Mouse (Mus musculus) liver, adult 2 months (tissue): ENCODE measurements around the gene Fhl3. TPM values are rescaled to one million over a fixed set of nuclear protein-coding genes. Genes with fewer than 3 reads are reported as not detected.

Source experiments
- DNase-seq: peaks from one replicate; pipeline ENCODE4 v3.0.0-alpha.2; 2011; ENCODE audit warnings: low read depth, low spot score; ENCODE audit errors: extremely low read depth
- H3K27ac ChIP-seq: fragments of 200-500 bp; replicated peaks from 2 replicates; pipeline ENCODE4 v1.5.1; 2012; ENCODE audit warnings: low read depth, mild to moderate bottlenecking, control low read depth, inconsistent platforms, low read length; ENCODE audit not compliant: insufficient read depth
- H3K27me3 ChIP-seq: fragments of 200-500 bp; 2 replicates; pipeline ENCODE4 v1.6.1; 2012; ENCODE audit warnings: mild to moderate bottlenecking, moderate library complexity, low read length, inconsistent platforms; ENCODE audit not compliant: control insufficient read depth, insufficient read depth
- H3K36me3 ChIP-seq: fragments of 200-500 bp; 2 replicates; pipeline ENCODE4 v1.6.1; 2012; ENCODE audit warnings: low read length, inconsistent platforms; ENCODE audit not compliant: control insufficient read depth, insufficient read depth
- H3K4me1 ChIP-seq: fragments of 200-500 bp; 2 replicates; pipeline ENCODE4 v1.6.1; 2011; ENCODE audit warnings: low read length; ENCODE audit not compliant: control insufficient read depth, insufficient read depth
- H3K4me3 ChIP-seq: fragments of 200-500 bp; 2 replicates; pipeline ENCODE4 v1.5.1; 2011; ENCODE audit warnings: low read depth, mild to moderate bottlenecking, control low read depth, low read length, moderate library complexity; ENCODE audit not compliant: insufficient read depth
- H3K79me2 ChIP-seq: fragments of 200-500 bp; 2 replicates; pipeline ENCODE4 v1.6.1; 2012; ENCODE audit warnings: inconsistent platforms, mild to moderate bottlenecking, low read length, moderate library complexity; ENCODE audit not compliant: control insufficient read depth, insufficient read depth
- H3K9ac ChIP-seq: fragments of 200-500 bp; 2 replicates; pipeline ENCODE4 v1.6.1; 2012; ENCODE audit warnings: low read depth, mild to moderate bottlenecking, control low read depth, inconsistent platforms, low read length
- CTCF ChIP-seq: fragments of 200-500 bp; IDR thresholded peaks from 2 replicates; pipeline ENCODE4 v1.5.1; 2011; ENCODE audit warnings: low read depth, low read length, control low read depth
- POLR2A ChIP-seq: fragments of 200-500 bp; IDR thresholded peaks from 2 replicates; pipeline ENCODE4 v1.6.1; 2011; ENCODE audit warnings: low read length, control low read depth; ENCODE audit not compliant: insufficient read depth; ENCODE audit errors: extremely low read depth
- WGBS: fragments of 180-500 bp; shearing (Covaris S2); methylation state at CpG from one replicate; pipeline ENCODE4 v1.1.7; 2018; 5-methylcytosine and 5-hydroxymethylcytosine counted together
- polyA plus RNA-seq: library from polyadenylated mRNA; depleted of rRNA; stranded (reverse); fragments of >200 nt; gene quantifications from 2 replicates; pipeline ENCODE4 v1.2.3, GENCODE M21; 2012; rRNA removed
- total RNA-seq: library from RNA; depleted of rRNA; stranded (reverse); fragments of >200 nt; gene quantifications from 2 replicates; pipeline ENCODE4 v1.2.3, GENCODE M21; 2014; rRNA removed

Fhl3 gene
- total RNA-seq (0.20 and 0.28 TPM in 2 replicates), polyA plus RNA-seq (0.95 and 1.5 TPM in 2 replicates)

DNA sequence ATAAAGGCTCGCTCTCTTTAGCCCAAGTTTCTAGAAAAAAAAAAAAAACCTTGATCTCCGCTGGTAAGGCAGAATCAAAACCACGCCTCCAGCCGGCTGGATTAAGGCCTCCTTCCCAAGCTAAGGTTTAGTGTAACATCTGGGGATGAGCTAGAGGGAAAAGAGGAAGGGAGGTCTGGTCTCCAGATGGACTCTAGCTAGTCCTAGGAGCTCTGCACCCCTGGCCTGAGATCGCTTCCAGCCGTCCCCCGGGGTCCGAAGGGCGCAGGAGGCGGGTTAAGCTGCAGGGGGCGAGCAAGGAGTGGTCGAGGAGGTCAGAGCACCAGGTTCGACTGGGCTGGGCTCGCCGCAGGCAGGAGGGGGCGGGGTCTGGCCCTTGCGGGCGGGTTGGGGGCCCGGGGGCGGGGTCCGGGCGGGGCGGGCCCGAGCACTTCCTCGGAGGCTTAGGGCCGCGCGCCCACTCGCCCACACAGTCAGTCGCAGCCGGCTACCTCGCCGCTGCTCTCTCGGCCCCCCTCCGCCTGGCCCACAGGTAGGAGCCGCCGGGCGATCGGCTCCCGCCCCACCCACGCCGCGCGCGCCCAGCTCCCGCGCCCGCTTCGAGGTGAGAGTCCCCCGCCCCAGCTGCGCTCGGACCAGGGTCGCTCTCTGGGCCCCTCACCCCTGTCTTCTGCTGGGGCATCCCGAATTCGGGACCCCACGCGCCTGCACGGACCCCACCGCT, at the start of gene Fhl3:
Gene Fhl3, plus strand, starts transcription at position 454 of the 724 bp plus-strand sequence.
- 2% methylated on average over 53 of the region's 59 CpGs for WGBS
- peak; percentile 17 for DNase-seq

GRCm38 (mm10) chr4:124652886-124653285, 47.6 kb upstream of the Fhl3 start:
- 19% methylated on average over 9 of the region's 9 CpGs for WGBS
- no peak overlapping the region for H3K9ac ChIP-seq
- H3K4me1 ChIP-seq, result peaks cover 3% of the 10 kb centered on the region; the same call in 1 of the 2 replicates
- H3K36me3 ChIP-seq, result no peaks in the 10 kb centered on the region
- TF ChIP-seq POLR2A, result no peak
- no peak for TF ChIP-seq CTCF
- peaks cover 23% of the 10 kb centered on the region for H3K27me3 ChIP-seq
- no peak overlapping the region for H3K27ac ChIP-seq
- H3K79me2 ChIP-seq, result no peaks in the 10 kb centered on the region
- H3K4me3 ChIP-seq, result no peak overlapping the region
- DNase-seq, result no peak

More for the DNA sequence above, at the start of gene Fhl3:
- Histone ChIP-seq H3K27ac (no peak within 1 kb of the TSS), H3K4me3 (peak within 1 kb of the TSS; percentile 89), H3K36me3 (no peaks in the 10 kb centered on the region), H3K9ac (peak within 1 kb of the TSS; percentile 84), H3K79me2 (no peaks in the 10 kb centered on the region), H3K27me3 (peaks cover 3% of the 10 kb centered on the region; the same call in 1 of the 2 replicates), H3K4me1 (peaks cover 3% of the 10 kb centered on the region)
- TF ChIP-seq CTCF (no peak), POLR2A (no peak)

GRCm38 (mm10) chr4:124656518-124656853, 44.0 kb upstream of the Fhl3 start, which contains the start of gene Pou3f1:
Pou3f1 (plus strand) TSS chr4:124656807.
- peaks cover 48% of the 10 kb centered on the region for H3K27me3 ChIP-seq
- peak within 1 kb of the TSS; percentile 66 for H3K9ac ChIP-seq
- no peaks in the 10 kb centered on the region for H3K79me2 ChIP-seq
- peaks cover 3% of the 10 kb centered on the region; the same call in 1 of the 2 replicates for H3K4me1 ChIP-seq
- no peaks in the 10 kb centered on the region for H3K36me3 ChIP-seq
- DNase-seq, result no peak
- H3K4me3 ChIP-seq, result peak within 1 kb of the TSS; percentile 72; the same call in 1 of the 2 replicates
- WGBS, result 3% methylated on average over 15 of the region's 15 CpGs
- TF ChIP-seq CTCF (no peak), POLR2A (no peak)
- no peak within 1 kb of the TSS for H3K27ac ChIP-seq

DNA sequence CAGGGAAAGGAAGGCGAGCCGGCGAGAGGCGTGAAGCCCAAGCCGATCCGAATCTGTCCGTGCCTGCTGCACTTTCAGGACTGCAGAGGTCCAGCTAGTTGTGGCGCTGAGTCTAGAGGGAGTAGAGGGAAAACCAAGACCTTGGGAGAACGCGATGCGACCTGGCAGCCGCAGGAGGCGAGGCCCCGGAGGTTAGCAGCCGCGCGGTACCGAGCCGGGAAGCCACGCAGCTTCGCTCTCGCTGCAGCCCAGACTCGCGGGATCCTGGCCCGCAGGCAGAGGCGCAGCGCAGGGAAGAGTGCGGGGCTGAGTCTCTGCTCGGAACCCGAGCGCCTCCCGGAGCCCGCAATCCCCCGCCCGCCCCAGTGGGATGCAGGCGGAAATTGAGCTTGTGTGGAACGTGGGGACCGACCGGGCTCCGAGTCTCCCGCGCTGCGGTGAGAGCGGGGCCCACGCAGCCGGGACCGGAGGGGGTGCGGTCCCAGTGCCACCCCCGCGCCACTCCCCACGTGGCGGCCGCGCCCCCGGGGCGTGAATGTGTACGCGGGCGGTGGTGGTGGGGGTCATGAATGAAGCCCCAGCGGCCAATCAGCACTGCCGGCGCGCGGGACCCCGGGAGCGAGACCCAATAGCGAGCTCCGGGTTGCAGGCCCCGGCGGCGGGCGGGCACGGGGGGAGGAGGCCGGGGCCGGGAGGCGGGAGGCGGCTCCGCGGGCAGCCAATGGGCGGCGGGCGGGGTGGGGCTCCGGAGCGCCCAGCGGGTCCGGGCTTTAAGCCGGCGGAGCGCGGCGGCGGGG, 43.4 kb upstream of the Fhl3 start:
- no peak for TF ChIP-seq POLR2A
- TF ChIP-seq CTCF, result no peak
- Histone ChIP-seq H3K79me2 (no peaks in the 10 kb centered on the region), H3K9ac (peak overlapping the region; percentile 41), H3K27ac (no peak overlapping the region), H3K27me3 (peaks cover 48% of the 10 kb centered on the region), H3K4me3 (peak overlapping the region; percentile 72; the same call in 1 of the 2 replicates), H3K4me1 (peaks cover 3% of the 10 kb centered on the region; the same call in 1 of the 2 replicates), H3K36me3 (no peaks in the 10 kb centered on the region)
- peak; percentile 19 for DNase-seq
- under 1% methylated on average over 80 of the region's 92 CpGs for WGBS

- H3K4me3 ChIP-seq, result peak overlapping the region; percentile 59; the same call in 1 of the 2 replicates
- H3K79me2 ChIP-seq, result no peaks in the 10 kb centered on the region
- H3K4me1 ChIP-seq, result peaks cover 3% of the 10 kb centered on the region; the same call in 1 of the 2 replicates
- H3K36me3 ChIP-seq, result no peaks in the 10 kb centered on the region
- H3K9ac ChIP-seq, result peak overlapping the region; percentile 66
- 2% methylated on average over 61 of the region's 61 CpGs for WGBS
- TF ChIP-seq POLR2A (no peak), CTCF (no peak)
- no peak overlapping the region for H3K27ac ChIP-seq
- no peak for DNase-seq
- peaks cover 48% of the 10 kb centered on the region for H3K27me3 ChIP-seq
These were observed 42.7 kb upstream of the Fhl3 start for GRCm38 (mm10) chr4:124657781-124658180.
